Mouse (Mus musculus): ENCODE measurements around the gene Wtap.
"Not testable (repeated sequence)": the region's sequence is repeated elsewhere in the genome, so short reads cannot be mapped to it uniquely, and the experiment has no call there.

Gene Wtap

GRCm38 (mm10) chr17:12963476-12963875 is 30.5 kb downstream of the Wtap start:
- no peak for DNase-seq (ENCODE audit: low read depth, low spot score)

DNA sequence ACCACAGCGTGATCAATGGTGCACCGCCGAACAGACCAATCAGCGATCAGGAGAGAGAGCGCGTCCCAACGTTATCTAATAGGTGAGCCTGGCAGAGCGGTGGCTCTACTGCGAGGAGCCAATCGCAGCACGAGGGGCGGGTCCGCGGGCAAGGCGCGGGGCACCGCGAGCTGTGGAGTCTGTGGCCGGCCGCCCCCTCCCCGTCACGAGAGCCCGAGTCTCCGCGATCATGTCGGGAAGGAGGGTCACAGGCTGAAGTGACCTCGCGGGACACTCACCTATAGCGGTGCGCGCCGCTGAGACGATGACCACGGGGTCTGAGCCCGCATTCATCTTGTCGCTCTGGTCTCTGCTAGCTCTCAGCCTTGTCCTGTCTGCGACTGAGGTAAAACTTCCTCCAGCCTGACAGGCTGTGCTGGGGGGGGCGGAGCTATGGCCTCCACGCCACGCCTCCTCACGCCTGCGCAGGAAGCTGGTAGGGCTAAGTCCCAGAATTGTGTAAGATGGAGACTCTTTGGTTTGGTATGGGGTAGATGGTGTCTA is 33.6 kb downstream of the Wtap start, which contains the start of gene Acat2:
Gene Acat2, minus strand, starts transcription at position 417 of the 543 bp plus-strand sequence.
- peak; percentile 97 for DNase-seq (ENCODE audit: low read depth, low spot score)

DNA sequence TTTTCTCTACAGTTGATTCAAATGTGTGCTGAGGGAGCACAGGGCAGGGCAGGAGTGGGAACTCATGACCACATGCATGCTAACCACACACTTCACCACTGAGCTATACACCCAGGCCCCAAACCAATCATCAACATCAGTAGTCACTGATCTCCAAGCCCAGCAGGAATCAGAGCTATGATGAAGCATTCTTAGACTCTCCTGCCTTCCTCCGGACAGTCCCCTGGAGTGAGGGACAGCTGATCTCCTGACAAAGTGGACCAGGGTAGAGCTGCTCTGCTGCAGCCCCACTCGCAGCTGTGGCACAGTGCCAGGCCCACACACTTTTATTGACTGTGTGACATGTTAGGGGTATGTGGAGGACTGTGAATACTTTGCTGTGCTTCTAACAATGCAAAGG is 34.6 kb downstream of the Wtap start:
- not testable (repeated sequence) for DNase-seq (ENCODE audit: low read depth, low spot score)

GRCm38 (mm10) chr17:12956664-12957063 is 37.3 kb downstream of the Wtap start:
- no peak for DNase-seq (ENCODE audit: low read depth, low spot score)

- no peak for DNase-seq (ENCODE audit: low read depth, low spot score)
These were observed 44.3 kb downstream of the Wtap start for GRCm38 (mm10) chr17:12949669-12950068.

GRCm38 (mm10) chr17:12942459-12943162 is 51.4 kb downstream of the Wtap start:
- no peak for DNase-seq (ENCODE audit: low read depth, low spot score)

DNA sequence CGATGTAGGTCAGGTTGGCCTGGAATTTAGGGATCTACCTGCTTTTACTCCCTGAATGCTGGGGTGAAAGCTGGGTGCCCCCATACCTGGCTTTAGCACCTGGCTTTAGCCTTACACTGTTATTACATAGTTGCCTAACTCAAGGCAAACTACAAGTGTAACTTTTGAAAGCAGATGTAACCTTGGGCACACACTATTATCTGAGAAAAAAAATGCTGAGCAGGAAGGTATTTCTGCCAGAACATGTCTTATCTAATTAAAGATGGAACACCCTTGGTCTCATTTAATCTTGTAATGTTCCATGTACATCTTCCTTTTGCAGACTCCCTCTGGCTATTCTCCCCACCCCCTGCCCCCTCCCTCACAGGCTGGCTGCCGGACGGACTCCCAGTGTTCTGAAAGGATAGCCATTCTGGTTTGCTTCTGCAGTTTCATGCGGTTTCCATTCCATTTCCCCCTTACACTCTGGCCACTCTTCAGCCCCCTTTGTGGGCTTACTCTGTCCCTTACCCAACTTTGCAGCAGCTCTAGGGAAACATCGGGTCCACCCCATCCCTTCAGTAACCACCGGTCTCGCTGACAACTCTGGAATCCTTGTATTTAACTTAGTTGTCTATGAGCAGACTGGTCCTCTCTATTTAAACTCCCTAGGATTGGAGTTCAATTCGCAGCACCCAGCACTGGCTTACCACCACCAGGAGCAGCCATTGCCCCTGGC is 52.3 kb downstream of the Wtap start:
- DNase-seq (ENCODE audit: low read depth, low spot score), result no peak

GRCm38 (mm10) chr17:12940151-12940805 is 53.7 kb downstream of the Wtap start, which contains the start of gene Acat3:
Gene Acat3 (minus strand): TSS chr17:12940600.
- DNase-seq (ENCODE audit: low read depth, low spot score), result no peak

- DNase-seq (ENCODE audit: low read depth, low spot score), result not testable (repeated sequence)
These were observed 54.4 kb downstream of the Wtap start for GRCm38 (mm10) chr17:12939377-12940148.

DNA sequence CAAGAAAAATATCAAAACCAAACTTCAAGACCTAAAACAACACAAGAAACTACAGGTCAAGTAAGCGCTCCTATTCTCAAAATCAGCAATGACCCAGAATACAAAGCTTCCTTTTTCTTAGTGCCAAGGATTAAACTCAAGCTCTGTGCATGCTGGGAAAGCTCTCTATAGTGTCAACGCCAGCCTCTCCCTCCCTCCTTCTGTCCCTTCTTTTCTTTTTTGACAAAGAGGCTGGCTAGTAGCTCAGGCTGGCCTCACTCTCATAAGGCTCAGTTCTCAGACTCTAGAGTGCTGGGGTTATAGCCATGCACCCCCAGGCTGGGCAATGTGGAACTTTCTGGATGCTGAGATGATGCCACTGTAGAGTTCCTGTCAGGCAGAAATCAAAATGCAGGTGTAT is 55.9 kb downstream of the Wtap start:
- DNase-seq (ENCODE audit: low read depth, low spot score), result no peak

GRCm38 (mm10) chr17:12937412-12937970 is 56.5 kb downstream of the Wtap start:
- DNase-seq (ENCODE audit: low read depth, low spot score), result no peak

DNA sequence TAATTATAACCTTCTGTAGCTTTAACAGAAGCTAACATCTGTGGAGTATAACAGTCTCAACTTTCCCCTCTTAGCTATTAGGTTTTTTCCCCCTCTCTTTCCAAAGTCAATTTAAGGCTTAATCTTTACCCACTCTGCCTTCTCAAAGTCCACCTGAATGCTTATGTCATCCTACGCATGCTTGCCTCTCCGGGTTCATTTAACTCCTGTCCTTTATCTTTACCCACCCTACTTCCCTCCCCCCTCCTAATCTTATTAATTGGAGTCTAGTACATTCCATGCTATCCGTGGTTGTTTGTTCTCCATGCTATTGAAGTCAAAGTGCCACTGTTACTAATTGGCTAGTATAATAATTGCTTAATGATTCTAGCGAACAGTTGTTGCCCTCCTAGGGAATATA is 58.2 kb downstream of the Wtap start:
- no peak for DNase-seq (ENCODE audit: low read depth, low spot score)

DNA sequence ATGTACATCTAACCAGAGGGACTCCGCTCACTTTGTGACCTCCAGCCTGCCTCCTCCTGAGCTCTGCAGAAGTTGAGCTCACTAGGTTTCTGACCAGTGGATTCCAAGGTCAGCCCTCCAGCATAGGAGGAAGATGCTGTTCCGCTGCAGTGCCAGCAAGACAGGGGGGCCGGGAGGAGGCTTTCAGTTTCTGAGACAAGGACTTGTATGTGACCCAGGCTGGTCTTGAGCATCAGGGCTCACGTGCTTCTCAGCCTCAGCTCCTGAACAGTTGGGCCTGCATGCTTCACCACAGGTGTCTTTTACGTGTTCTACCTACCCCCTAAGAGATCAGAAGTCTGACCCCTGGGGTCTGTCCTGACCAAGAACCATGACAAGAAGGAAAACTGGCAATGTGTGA is 62.4 kb downstream of the Wtap start:
- not testable (repeated sequence) for DNase-seq (ENCODE audit: low read depth, low spot score)

DNA sequence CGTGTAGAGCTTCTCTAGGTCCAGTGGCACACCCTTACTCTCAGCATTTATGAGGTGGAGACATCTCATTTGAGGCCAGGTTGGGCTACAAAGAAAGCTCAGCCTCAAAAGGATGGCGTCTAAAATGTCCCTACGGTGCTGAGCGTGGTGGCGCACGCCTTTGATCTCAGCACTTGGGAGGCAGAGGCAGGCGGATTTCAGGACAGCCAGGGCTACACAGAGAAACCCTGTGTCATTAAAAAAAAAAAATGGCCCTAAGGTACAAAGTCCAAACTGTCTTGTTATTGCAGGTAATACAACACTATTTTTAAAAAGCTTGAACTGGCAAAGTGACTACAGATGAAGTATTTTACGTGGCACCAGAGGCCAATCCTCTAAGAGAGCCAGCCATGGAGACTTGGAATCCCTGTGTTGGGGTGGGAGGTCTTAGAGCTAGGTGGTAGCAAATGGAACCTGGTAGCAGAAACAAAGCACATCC is 68.2 kb downstream of the Wtap start:
- DNase-seq (ENCODE audit: low read depth, low spot score), result no peak

DNA sequence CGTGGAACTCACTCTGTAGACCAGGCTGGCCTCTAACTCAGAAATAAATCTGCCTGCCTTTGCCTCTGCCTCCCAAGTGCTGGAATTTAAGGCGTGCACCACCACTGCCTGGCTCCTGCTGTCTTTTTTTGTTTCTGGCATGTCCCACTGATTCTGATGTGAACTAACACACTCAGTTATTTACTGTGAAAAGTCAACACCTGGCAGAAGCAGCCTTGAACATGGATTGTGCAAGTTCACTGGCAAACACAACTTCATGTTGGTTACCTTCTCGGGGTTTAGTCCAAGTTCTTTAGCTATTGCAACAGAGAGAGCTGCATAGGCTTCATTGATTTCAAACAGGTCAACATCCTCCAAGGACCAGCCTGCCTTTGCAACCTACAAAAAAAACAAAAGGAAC is 69.0 kb downstream of the Wtap start:
- no peak for DNase-seq (ENCODE audit: low read depth, low spot score)

GRCm38 (mm10) chr17:12921073-12921472 is 72.9 kb downstream of the Wtap start:
- DNase-seq (ENCODE audit: low read depth, low spot score), result peak; percentile 71
